Mouse (Mus musculus) hindbrain, embryonic 11.5 days (tissue): Measurements from ENCODE around the gene Mprip. TPM values are rescaled to one million over a fixed set of nuclear protein-coding genes. Genes with fewer than 3 reads are reported as not detected.

Experiments
- ATAC-seq: fragments of 200-750 bp; cut with Nextera tagmentation; 2 replicates; pipeline ENCODE4 v1.8.0; 2017; ENCODE audit warnings: mild to moderate bottlenecking, moderate TSS enrichment, moderate library complexity; ENCODE audit not compliant: low FRiP score
- DNase-seq: peaks from one replicate; pipeline ENCODE4 v3.0.0-alpha.2; 2015; ENCODE audit warnings: low spot score
- H3K27ac ChIP-seq: fragments of 300-500 bp; sonication (generic); 2 replicates; pipeline ENCODE4 v1.5.1; 2014; ENCODE audit warnings: mild to moderate bottlenecking, low read depth, low read length
- H3K27me3 ChIP-seq: fragments of 300-500 bp; sonication (generic); 2 replicates; pipeline ENCODE4 v1.6.1; 2014; ENCODE audit warnings: mild to moderate bottlenecking, low read length, moderate library complexity, mixed read lengths; ENCODE audit not compliant: control insufficient read depth, insufficient read depth
- H3K36me3 ChIP-seq: fragments of 300-500 bp; sonication (generic); 2 replicates; pipeline ENCODE4 v1.6.1; 2014; ENCODE audit warnings: mild to moderate bottlenecking, low read length, moderate library complexity, mixed read lengths; ENCODE audit not compliant: control insufficient read depth, insufficient read depth
- H3K4me1 ChIP-seq: fragments of 300-500 bp; sonication (generic); replicated peaks from 2 replicates; pipeline ENCODE4 v1.6.1; 2014; ENCODE audit warnings: low read length, mixed read lengths; ENCODE audit not compliant: control insufficient read depth, insufficient read depth
- H3K4me2 ChIP-seq: fragments of 300-500 bp; sonication (generic); replicated peaks from 2 replicates; pipeline ENCODE4 v1.6.1; 2014; ENCODE audit warnings: mild to moderate bottlenecking, low read depth, low read length
- H3K4me3 ChIP-seq: fragments of 300-500 bp; sonication (generic); 2 replicates; pipeline ENCODE4 v1.5.1; 2014; ENCODE audit warnings: low read depth, low read length
- H3K9ac ChIP-seq: fragments of 300-500 bp; sonication (generic); 2 replicates; pipeline ENCODE4 v1.6.1; 2014; ENCODE audit warnings: low read depth, low read length
- H3K9me3 ChIP-seq: fragments of 300-500 bp; sonication (generic); 2 replicates; pipeline ENCODE4 v1.6.1; 2016; ENCODE audit warnings: low read length; ENCODE audit not compliant: control insufficient read depth
- WGBS: fragments of 180-500 bp; shearing (Covaris S2); extraction: QIAGEN DNeasy Blood & Tissue Kit; methylation state at CpG from one replicate; pipeline ENCODE4 v1.1.7; 2014; 5-methylcytosine and 5-hydroxymethylcytosine counted together
- polyA plus RNA-seq: library from polyadenylated mRNA; unstranded; fragments of >200 nt; fragmentation: Nextera tagmentation; extraction: Ambion mirVana; gene quantifications from 2 replicates; pipeline ENCODE4 v1.2.1, GENCODE M21; 2014

The Mprip gene
- polyA plus RNA-seq, 1 experiment from 2014 or later = 49.7 TPM

GRCm38 (mm10) chr11:59631980-59632379, 29.1 kb upstream of the Mprip start:
- ATAC-seq = no peak

GRCm38 (mm10) chr11:59633037-59633436, 28.1 kb upstream of the Mprip start:
- 23% methylated on average over 5 of the region's 5 CpGs for WGBS
- Histone ChIP-seq H3K9me3 (no peaks in the 10 kb centered on the region), H3K27ac (no peak overlapping the region), H3K4me3 (no peak overlapping the region), H3K4me2 (no peak overlapping the region), H3K36me3 (no peaks in the 10 kb centered on the region), H3K27me3 (no peaks in the 10 kb centered on the region), H3K4me1 (no peaks in the 10 kb centered on the region), H3K9ac (no peak overlapping the region)
- ATAC-seq (no peak), DNase-seq (peak; percentile 78)

More at GRCm38 (mm10) chr11:59631980-59632379, 29.1 kb upstream of the Mprip start:
- Histone ChIP-seq H3K4me2 (no peak overlapping the region), H3K27me3 (no peaks in the 10 kb centered on the region), H3K4me1 (no peaks in the 10 kb centered on the region), H3K36me3 (no peaks in the 10 kb centered on the region), H3K9ac (no peak overlapping the region), H3K4me3 (no peak overlapping the region), H3K9me3 (no peaks in the 10 kb centered on the region), H3K27ac (no peak overlapping the region)
- 79% methylated on average over 4 of the region's 4 CpGs for WGBS
- no peak for DNase-seq

GRCm38 (mm10) chr11:59634001-59634660, 27.0 kb upstream of the Mprip start:
- DNase-seq (no peak), ATAC-seq (no peak)
- Histone ChIP-seq H3K4me2 (no peak overlapping the region), H3K27me3 (no peaks in the 10 kb centered on the region), H3K4me3 (no peak overlapping the region), H3K9me3 (no peaks in the 10 kb centered on the region), H3K9ac (no peak overlapping the region), H3K27ac (no peak overlapping the region), H3K4me1 (no peaks in the 10 kb centered on the region), H3K36me3 (no peaks in the 10 kb centered on the region)
- WGBS = 86% methylated on average over 7 of the region's 7 CpGs

GRCm38 (mm10) chr11:59635251-59635795, 25.8 kb upstream of the Mprip start:
- no peak overlapping the region for H3K27ac ChIP-seq
- 83% methylated on average over 9 of the region's 9 CpGs for WGBS
- ATAC-seq (no peak), DNase-seq (no peak)
- no peaks in the 10 kb centered on the region for H3K4me1 ChIP-seq
- H3K4me3 ChIP-seq = no peak overlapping the region
- H3K4me2 ChIP-seq = no peak overlapping the region
- no peaks in the 10 kb centered on the region for H3K27me3 ChIP-seq
- H3K9ac ChIP-seq = no peak overlapping the region
- no peaks in the 10 kb centered on the region for H3K36me3 ChIP-seq
- H3K9me3 ChIP-seq = no peaks in the 10 kb centered on the region

- no peak overlapping the region for H3K4me2 ChIP-seq
- ATAC-seq (no peak), DNase-seq (no peak)
- no peak overlapping the region for H3K9ac ChIP-seq
- no peaks in the 10 kb centered on the region for H3K4me1 ChIP-seq
- no peaks in the 10 kb centered on the region for H3K36me3 ChIP-seq
- no peaks in the 10 kb centered on the region for H3K9me3 ChIP-seq
- H3K27me3 ChIP-seq = no peaks in the 10 kb centered on the region
- WGBS = 84% methylated on average over 12 of the region's 12 CpGs
- H3K27ac ChIP-seq = no peak overlapping the region
- H3K4me3 ChIP-seq = no peak overlapping the region
Measured at GRCm38 (mm10) chr11:59635821-59636694, 25.0 kb upstream of the Mprip start.

GRCm38 (mm10) chr11:59636695-59637414, 24.2 kb upstream of the Mprip start:
- H3K9me3 ChIP-seq = no peaks in the 10 kb centered on the region
- WGBS = 75% methylated on average over 7 of the region's 7 CpGs
- DNase-seq (no peak), ATAC-seq (no peak)
- no peaks in the 10 kb centered on the region for H3K27me3 ChIP-seq
- H3K9ac ChIP-seq = no peak overlapping the region
- no peak overlapping the region for H3K4me2 ChIP-seq
- H3K27ac ChIP-seq = no peak overlapping the region
- no peak overlapping the region for H3K4me3 ChIP-seq
- no peaks in the 10 kb centered on the region for H3K36me3 ChIP-seq
- no peaks in the 10 kb centered on the region for H3K4me1 ChIP-seq

GRCm38 (mm10) chr11:59639957-59640643, 21.0 kb upstream of the Mprip start:
- 90% methylated on average over 4 of the region's 4 CpGs for WGBS
- Histone ChIP-seq H3K9me3 (no peaks in the 10 kb centered on the region), H3K9ac (no peak overlapping the region), H3K27ac (no peak overlapping the region), H3K27me3 (no peaks in the 10 kb centered on the region), H3K36me3 (no peaks in the 10 kb centered on the region), H3K4me3 (no peak overlapping the region), H3K4me2 (no peak overlapping the region), H3K4me1 (no peaks in the 10 kb centered on the region)
- no peak for DNase-seq
- ATAC-seq = no peak

- no peaks in the 10 kb centered on the region for H3K4me1 ChIP-seq
- no peak overlapping the region for H3K4me2 ChIP-seq
- no peak for ATAC-seq
- no peaks in the 10 kb centered on the region for H3K36me3 ChIP-seq
- WGBS = 82% methylated on average over 5 of the region's 5 CpGs
- H3K27ac ChIP-seq = no peak overlapping the region
- no peaks in the 10 kb centered on the region for H3K9me3 ChIP-seq
- H3K9ac ChIP-seq = no peak overlapping the region
- H3K4me3 ChIP-seq = no peak overlapping the region
- no peak for DNase-seq
- no peaks in the 10 kb centered on the region for H3K27me3 ChIP-seq
Measured at GRCm38 (mm10) chr11:59641227-59641626, 19.9 kb upstream of the Mprip start.
